Mouse (Mus musculus): ENCODE results near the gene Aldh3b1. TPM values are rescaled to one million over a fixed set of nuclear protein-coding genes. Genes with fewer than 3 reads are reported as not detected.
"Not testable (repeated sequence)": the region's sequence is repeated elsewhere in the genome, so short reads cannot be mapped to it uniquely, and the experiment has no call there.

Gene Aldh3b1
- polyA plus RNA-seq, 2 experiments, result 1.8 to 2.6 TPM

GRCm38 (mm10) chr19:3958470-3958869, 28.9 kb upstream of the Aldh3b1 start, which contains the start of gene Aldh3b3:
Aldh3b3 (plus strand) TSS chr19:3958645.
- H3K27ac ChIP-seq (replicated peaks; ENCODE audit: low read depth, low read length), result no peak within 1 kb of the TSS
- H3K4me1 ChIP-seq (ENCODE audit: control insufficient read depth, insufficient read depth, low read length), result no peaks in the 10 kb centered on the region
- no peak for TF ChIP-seq POLR2A (IDR thresholded peaks at IDR 0.05; ENCODE audit: borderline replicate concordance, extremely low read depth, insufficient read depth, insufficient read length)
- ATAC-seq (ENCODE audit: low FRiP score, low read depth) (no peak), DNase-seq (ENCODE audit: low spot score) (no peak)
- no peaks in the 10 kb centered on the region for H3K36me3 ChIP-seq (ENCODE audit: control insufficient read depth, insufficient read depth, low read length)
- H3K9me3 ChIP-seq (ENCODE audit: control insufficient read depth, low read length), result no peaks in the 10 kb centered on the region
- H3K4me2 ChIP-seq (replicated peaks; ENCODE audit: low read depth, low read length, severe bottlenecking), result no peak within 1 kb of the TSS
- no peak within 1 kb of the TSS for H3K9ac ChIP-seq (ENCODE audit: low read depth, low read length, severe bottlenecking)
- no peaks in the 10 kb centered on the region for H3K27me3 ChIP-seq (ENCODE audit: control insufficient read depth, insufficient read depth, low read length)
- WGBS, result 74% methylated on average over 4 of the region's 4 CpGs
- H3K4me3 ChIP-seq (replicated peaks; ENCODE audit: low read length), result no peak within 1 kb of the TSS

- not testable (repeated sequence) for DNase-seq (ENCODE audit: low spot score); H3K4me1 ChIP-seq (ENCODE audit: control insufficient read depth, insufficient read depth, low read length); H3K27ac ChIP-seq (replicated peaks; ENCODE audit: low read depth, low read length); H3K4me3 ChIP-seq (replicated peaks; ENCODE audit: low read length); H3K4me2 ChIP-seq (replicated peaks; ENCODE audit: low read depth, low read length, severe bottlenecking); H3K36me3 ChIP-seq (ENCODE audit: control insufficient read depth, insufficient read depth, low read length); H3K9ac ChIP-seq (ENCODE audit: low read depth, low read length, severe bottlenecking); ATAC-seq (ENCODE audit: low FRiP score, low read depth); H3K27me3 ChIP-seq (ENCODE audit: control insufficient read depth, insufficient read depth, low read length); H3K9me3 ChIP-seq (ENCODE audit: control insufficient read depth, low read length)
- 86% methylated on average over 5 of the region's 5 CpGs for WGBS
Observed at GRCm38 (mm10) chr19:3957296-3958036, 27.9 kb upstream of the Aldh3b1 start.

- no peak for TF ChIP-seq POLR2A (IDR thresholded peaks at IDR 0.05; ENCODE audit: borderline replicate concordance, extremely low read depth, insufficient read depth, insufficient read length)
- 49% methylated on average over 4 of the region's 4 CpGs for WGBS
Observed at GRCm38 (mm10) chr19:3955804-3956203, 26.2 kb upstream of the Aldh3b1 start.

GRCm38 (mm10) chr19:3955033-3955432, 25.4 kb upstream of the Aldh3b1 start:
- H3K9ac ChIP-seq (ENCODE audit: low read depth, low read length, severe bottlenecking), result no peak overlapping the region
- no peak overlapping the region for H3K27ac ChIP-seq (replicated peaks; ENCODE audit: low read depth, low read length)
- DNase-seq (ENCODE audit: low spot score) (no peak), ATAC-seq (ENCODE audit: low FRiP score, low read depth) (no peak)
- TF ChIP-seq POLR2A (IDR thresholded peaks at IDR 0.05; ENCODE audit: borderline replicate concordance, extremely low read depth, insufficient read depth, insufficient read length), result no peak
- 72% methylated on average over 3 of the region's 3 CpGs for WGBS
- no peak overlapping the region for H3K4me2 ChIP-seq (replicated peaks; ENCODE audit: low read depth, low read length, severe bottlenecking)
- H3K27me3 ChIP-seq (ENCODE audit: control insufficient read depth, insufficient read depth, low read length), result no peaks in the 10 kb centered on the region
- H3K4me3 ChIP-seq (replicated peaks; ENCODE audit: low read length), result no peak overlapping the region
- no peaks in the 10 kb centered on the region for H3K4me1 ChIP-seq (ENCODE audit: control insufficient read depth, insufficient read depth, low read length)
- H3K9me3 ChIP-seq (ENCODE audit: control insufficient read depth, low read length), result no peaks in the 10 kb centered on the region
- no peaks in the 10 kb centered on the region for H3K36me3 ChIP-seq (ENCODE audit: control insufficient read depth, insufficient read depth, low read length)

More at GRCm38 (mm10) chr19:3955804-3956203, 26.2 kb upstream of the Aldh3b1 start:
- Histone ChIP-seq H3K4me1 (ENCODE audit: control insufficient read depth, insufficient read depth, low read length) (no peaks in the 10 kb centered on the region), H3K36me3 (ENCODE audit: control insufficient read depth, insufficient read depth, low read length) (no peaks in the 10 kb centered on the region), H3K9me3 (ENCODE audit: control insufficient read depth, low read length) (no peaks in the 10 kb centered on the region), H3K27me3 (ENCODE audit: control insufficient read depth, insufficient read depth, low read length) (no peaks in the 10 kb centered on the region), H3K4me2 (replicated peaks; ENCODE audit: low read depth, low read length, severe bottlenecking) (no peak overlapping the region), H3K9ac (ENCODE audit: low read depth, low read length, severe bottlenecking) (no peak overlapping the region), H3K27ac (replicated peaks; ENCODE audit: low read depth, low read length) (no peak overlapping the region), H3K4me3 (replicated peaks; ENCODE audit: low read length) (no peak overlapping the region)
- DNase-seq (ENCODE audit: low spot score) (no peak), ATAC-seq (ENCODE audit: low FRiP score, low read depth) (no peak)

GRCm38 (mm10) chr19:3952099-3952498, 22.5 kb upstream of the Aldh3b1 start:
- no peaks in the 10 kb centered on the region for H3K4me1 ChIP-seq (ENCODE audit: control insufficient read depth, insufficient read depth, low read length)
- WGBS, result 68% methylated on average over 1 of the region's 1 CpGs
- H3K36me3 ChIP-seq (ENCODE audit: control insufficient read depth, insufficient read depth, low read length), result no peaks in the 10 kb centered on the region
- H3K9me3 ChIP-seq (ENCODE audit: control insufficient read depth, low read length), result no peaks in the 10 kb centered on the region
- ATAC-seq (ENCODE audit: low FRiP score, low read depth) (no peak), DNase-seq (ENCODE audit: low spot score) (no peak)
- no peaks in the 10 kb centered on the region for H3K27me3 ChIP-seq (ENCODE audit: control insufficient read depth, insufficient read depth, low read length)
- no peak overlapping the region for H3K27ac ChIP-seq (replicated peaks; ENCODE audit: low read depth, low read length)
- H3K4me3 ChIP-seq (replicated peaks; ENCODE audit: low read length), result no peak overlapping the region
- H3K4me2 ChIP-seq (replicated peaks; ENCODE audit: low read depth, low read length, severe bottlenecking), result no peak overlapping the region
- no peak for TF ChIP-seq POLR2A (IDR thresholded peaks at IDR 0.05; ENCODE audit: borderline replicate concordance, extremely low read depth, insufficient read depth, insufficient read length)
- H3K9ac ChIP-seq (ENCODE audit: low read depth, low read length, severe bottlenecking), result no peak overlapping the region

Data from limb, embryonic 14.5 days (tissue).